In the genomic region with DNA sequence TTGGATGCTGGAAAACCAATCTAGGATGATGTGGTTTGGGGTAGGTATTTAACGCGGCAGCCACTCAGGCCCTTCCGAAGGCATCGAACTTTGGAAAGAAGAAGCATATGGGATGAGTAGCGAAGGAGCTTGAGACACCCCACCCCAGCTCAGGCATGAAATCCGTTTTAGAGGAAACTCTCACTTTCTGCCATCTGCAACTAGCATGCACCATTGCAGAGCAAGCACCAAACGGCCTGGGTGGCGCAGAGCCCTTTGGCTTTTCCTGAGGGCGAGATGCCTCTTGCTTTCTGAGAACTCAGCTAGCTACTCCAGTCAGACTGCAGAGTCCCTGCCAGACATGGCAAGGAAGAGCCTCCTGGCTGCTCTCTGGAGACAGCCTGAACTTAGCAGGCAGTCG, we compare ENCODE assay signal across 10 mouse cellular contexts.
DNase-seq lines count a peak whose midpoint lies in the region; ATAC-seq and TF ChIP-seq lines count a peak whose summit lies in the region.
"Had no signal": no experiment of that assay in that cellular context is flagged by ENCODE, and none has a peak within 500 bp of the region (broad histone marks: within the 10 kb centered on the region; RNA-seq: fewer than 3 reads in every experiment).

No protein-coding gene starts in this region.

- DNase-seq in kidney, adult 18-20 months: no peak
- DNase-seq in hindbrain, postnatal 0 days (ENCODE audit: low spot score): peak; percentile 38
- DNase-seq in kidney, adult 11 months: no peak
- DNase-seq in lung, postnatal 36 days: no peak
- DNase-seq: adrenal gland, adult 8-10 months; gastrocnemius, postnatal 36 days had no signal

- H3K9me3 ChIP-seq in kidney, embryonic 16.5 days (ENCODE audit: low read length): no peaks in the 10 kb centered on the region
- H3K9me3 ChIP-seq in forebrain, embryonic 12.5 days: 0 out of 2 replicates have a peak, but pooled peaks cover 3% of the 10 kb centered on the region
- H3K9me3 ChIP-seq in hindbrain, postnatal 0 days (ENCODE audit: low read length): no peaks in the 10 kb centered on the region
- no peaks in the 10 kb centered on the region for H3K9me3 ChIP-seq in neural tube, embryonic 14.5 days (ENCODE audit: control insufficient read depth, low read length)

- 58% methylated on average over 10 of the region's 10 CpGs for WGBS in kidney, embryonic 16.5 days
- WGBS in forebrain, embryonic 12.5 days: 47% methylated on average over 10 of the region's 10 CpGs
- WGBS in hindbrain, postnatal 0 days: 37% methylated on average over 10 of the region's 10 CpGs
- 49% methylated on average over 10 of the region's 10 CpGs for WGBS in neural tube, embryonic 14.5 days

- H3K4me3 ChIP-seq in kidney, embryonic 16.5 days (ENCODE audit: low read length): no peak overlapping the region
- H3K4me3 ChIP-seq in forebrain, embryonic 12.5 days (replicated peaks): peak overlapping the region; percentile 9; the same call in 1 of the 2 replicates
- H3K4me3 ChIP-seq in hindbrain, postnatal 0 days (ENCODE audit: low read length): no peak overlapping the region
- H3K4me3 ChIP-seq in neural tube, embryonic 14.5 days (ENCODE audit: low read depth, low read length): no peak overlapping the region; the same call in 1 of the 2 replicates

- H3K27ac ChIP-seq in kidney, embryonic 16.5 days (ENCODE audit: low read length): no peak overlapping the region
- peak overlapping the region; percentile 92 for H3K27ac ChIP-seq in forebrain, embryonic 12.5 days
- peak overlapping the region; percentile 75 for H3K27ac ChIP-seq in hindbrain, postnatal 0 days
- H3K27ac ChIP-seq in neural tube, embryonic 14.5 days (ENCODE audit: low read depth, low read length): peak overlapping the region; percentile 49
- H3K27ac ChIP-seq: liver, embryonic 14.5 days had no signal

- no peaks in the 10 kb centered on the region for H3K36me3 ChIP-seq in kidney, embryonic 16.5 days (ENCODE audit: insufficient read depth, low read length)
- H3K36me3 ChIP-seq in forebrain, embryonic 12.5 days (replicated peaks): no peaks in the 10 kb centered on the region
- H3K36me3 ChIP-seq in hindbrain, postnatal 0 days (ENCODE audit: insufficient read depth, low read length): no peaks in the 10 kb centered on the region
- no peaks in the 10 kb centered on the region for H3K36me3 ChIP-seq in neural tube, embryonic 14.5 days (ENCODE audit: control insufficient read depth, insufficient read depth, low read length)

- peak overlapping the region; percentile 35 for H3K4me2 ChIP-seq in kidney, embryonic 16.5 days (replicated peaks; ENCODE audit: low read depth, low read length)
- peak overlapping the region; percentile 37 for H3K4me2 ChIP-seq in forebrain, embryonic 12.5 days
- peak overlapping the region; percentile 45 for H3K4me2 ChIP-seq in hindbrain, postnatal 0 days (ENCODE audit: low read depth, low read length)
- H3K4me2 ChIP-seq in neural tube, embryonic 14.5 days (ENCODE audit: low read depth, low read length): peak overlapping the region; percentile 40

- peaks cover 4% of the 10 kb centered on the region; the same call in 1 of the 2 replicates for H3K4me1 ChIP-seq in kidney, embryonic 16.5 days (ENCODE audit: insufficient read depth, low read length)
- H3K4me1 ChIP-seq in forebrain, embryonic 12.5 days: peaks cover 43% of the 10 kb centered on the region
- peaks cover 10% of the 10 kb centered on the region for H3K4me1 ChIP-seq in hindbrain, postnatal 0 days (ENCODE audit: insufficient read depth, low read length)
- H3K4me1 ChIP-seq in neural tube, embryonic 14.5 days (ENCODE audit: control insufficient read depth, insufficient read depth, low read length): peaks cover 7% of the 10 kb centered on the region; the same call in 1 of the 2 replicates

- H3K9ac ChIP-seq in kidney, embryonic 16.5 days (replicated peaks; ENCODE audit: low read length): no peak overlapping the region
- no peak overlapping the region for H3K9ac ChIP-seq in forebrain, embryonic 12.5 days
- H3K9ac ChIP-seq in hindbrain, postnatal 0 days (replicated peaks; ENCODE audit: low read length): no peak overlapping the region
- no peak overlapping the region; the same call in 1 of the 2 replicates for H3K9ac ChIP-seq in neural tube, embryonic 14.5 days (replicated peaks; ENCODE audit: low read depth, low read length)
- H3K9ac ChIP-seq: liver, embryonic 14.5 days had no signal

- H3K27me3 ChIP-seq in kidney, embryonic 16.5 days (ENCODE audit: insufficient read depth, low read length): no peaks in the 10 kb centered on the region
- H3K27me3 ChIP-seq in forebrain, embryonic 12.5 days: no peaks in the 10 kb centered on the region
- no peaks in the 10 kb centered on the region for H3K27me3 ChIP-seq in hindbrain, postnatal 0 days (ENCODE audit: insufficient read depth, low read length)
- no peaks in the 10 kb centered on the region for H3K27me3 ChIP-seq in neural tube, embryonic 14.5 days (ENCODE audit: control insufficient read depth, insufficient read depth, low read length)

- TF ChIP-seq CTCF in hindbrain, postnatal 0 days (IDR thresholded peaks at IDR 0.05; ENCODE audit: low read depth): no peak

- no peak for ATAC-seq in kidney, embryonic 16.5 days (ENCODE audit: low FRiP score, low TSS enrichment)
- ATAC-seq in forebrain, embryonic 12.5 days (ENCODE audit: low FRiP score): no peak
- ATAC-seq in hindbrain, postnatal 0 days: no peak
- peak; percentile 2; the same call in 1 of the 2 replicates for ATAC-seq in neural tube, embryonic 14.5 days (ENCODE audit: low read depth)
